Mouse (Mus musculus): Measurements from ENCODE around the gene Ckb.

DNA sequence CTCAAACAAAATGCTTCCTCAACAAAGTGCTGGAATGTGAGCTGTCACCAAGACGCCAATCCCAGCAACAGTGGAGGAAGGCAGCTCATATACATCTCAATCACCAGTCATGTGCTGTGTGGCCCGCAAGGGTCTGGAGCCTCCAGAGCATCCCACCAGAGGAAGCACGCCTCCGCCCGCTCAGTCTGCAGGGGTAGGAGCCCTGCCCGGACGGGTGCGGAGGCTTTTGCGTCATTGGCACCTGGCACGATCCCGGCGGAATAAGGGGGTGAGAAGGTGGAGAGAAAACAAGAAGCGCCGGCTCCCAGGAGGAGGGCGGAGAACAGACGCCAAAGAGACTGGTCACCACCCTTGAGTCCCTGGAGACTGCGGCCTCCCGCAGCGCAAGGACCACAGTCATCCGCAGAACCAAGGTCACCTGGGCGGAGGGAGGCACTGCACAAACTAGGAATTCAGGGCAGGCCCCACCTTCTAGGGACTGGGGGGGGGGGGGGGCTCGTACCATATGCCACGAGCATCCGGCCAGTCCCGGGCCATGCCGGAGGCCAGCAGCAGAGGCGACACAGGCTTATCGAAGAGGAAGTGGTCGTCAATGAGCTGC lies 1.7 kb downstream of the Ckb start:
- no peak for TF ChIP-seq USF1 (IDR thresholded peaks at IDR 0.05; ENCODE audit: low read depth, low read length)
- no peak for TF ChIP-seq RAD21 (IDR thresholded peaks at IDR 0.05; ENCODE audit: low read depth, low read length)

Data from CH12.LX (cell line).